Mouse (Mus musculus) ES-E14 (cell line): ENCODE data around the gene Timm8a1.

Experiments used
- ZC3H11A ChIP-seq: IDR thresholded peaks from 2 replicates; pipeline ENCODE4 v1.6.1; 2012; ENCODE audit warnings: low read depth, mild to moderate bottlenecking, inconsistent platforms, low read length, borderline replicate concordance
- ZNF384 ChIP-seq: IDR thresholded peaks from 2 replicates; pipeline ENCODE4 v1.6.1; 2012; ENCODE audit warnings: low read depth, low read length, inconsistent platforms

- TF ChIP-seq ZC3H11A (no peak), ZNF384 (no peak)
These were observed 267 bp upstream of the Timm8a1 start for GRCm38 (mm10) chrX:134541955-134542308.
